Mouse (Mus musculus) midbrain, embryonic 10.5 days (tissue): Measurements from ENCODE around the gene Ciita. TPM values are rescaled to one million over a fixed set of nuclear protein-coding genes. Genes with fewer than 3 reads are reported as not detected.

Experiments used
- DNase-seq: peaks from one replicate; pipeline ENCODE4 v3.0.0-alpha.2; 2017; ENCODE audit warnings: low spot score
- H3K27ac ChIP-seq: fragments of 300-500 bp; sonication (generic); replicated peaks from 2 replicates; pipeline ENCODE4 v1.5.1; 2016; ENCODE audit warnings: mild to moderate bottlenecking
- H3K27me3 ChIP-seq: fragments of 300-500 bp; sonication (generic); 2 replicates; pipeline ENCODE4 v1.6.1; 2016; ENCODE audit warnings: low read depth, mild to moderate bottlenecking; ENCODE audit not compliant: poor library complexity, severe bottlenecking
- H3K36me3 ChIP-seq: fragments of 300-500 bp; sonication (generic); 2 replicates; pipeline ENCODE4 v1.6.1; 2016; ENCODE audit warnings: mild to moderate bottlenecking, moderate library complexity
- H3K4me1 ChIP-seq: fragments of 300-500 bp; sonication (generic); 2 replicates; pipeline ENCODE4 v1.6.1; 2016
- H3K4me3 ChIP-seq: fragments of 300-500 bp; sonication (generic); 2 replicates; pipeline ENCODE4 v1.5.1; 2016; ENCODE audit warnings: mild to moderate bottlenecking, moderate library complexity
- H3K9me3 ChIP-seq: fragments of 300-500 bp; sonication (generic); replicated peaks from 2 replicates; pipeline ENCODE4 v1.6.1; 2016; ENCODE audit warnings: mild to moderate bottlenecking
- WGBS: fragments of 180-500 bp; shearing (Covaris S2); methylation state at CpG from one replicate; pipeline ENCODE4 v1.1.7; 2016; 5-methylcytosine and 5-hydroxymethylcytosine counted together
- polyA plus RNA-seq: library from polyadenylated mRNA; unstranded; fragments of >200 nt; fragmentation: Nextera tagmentation; extraction: Ambion mirVana; gene quantifications from 2 replicates; pipeline ENCODE4 v1.2.1, GENCODE M21; 2016

Gene Ciita
- polyA plus RNA-seq, 1 experiment from 2014 or later: 0.16 TPM

- 83% methylated on average over 6 of the region's 6 CpGs for WGBS
- Histone ChIP-seq H3K27ac (no peak overlapping the region), H3K4me1 (no peaks in the 10 kb centered on the region), H3K4me3 (no peak overlapping the region), H3K36me3 (peaks cover 21% of the 10 kb centered on the region), H3K9me3 (no peaks in the 10 kb centered on the region), H3K27me3 (no peaks in the 10 kb centered on the region)
- DNase-seq: no peak
These were observed 47.3 kb downstream of the Ciita start for GRCm38 (mm10) chr16:10527046-10527644.

- Histone ChIP-seq H3K27ac (no peak overlapping the region), H3K27me3 (no peaks in the 10 kb centered on the region)
- 81% methylated on average over 3 of the region's 3 CpGs for WGBS
These were observed 48.5 kb downstream of the Ciita start for GRCm38 (mm10) chr16:10528382-10528781.

DNA sequence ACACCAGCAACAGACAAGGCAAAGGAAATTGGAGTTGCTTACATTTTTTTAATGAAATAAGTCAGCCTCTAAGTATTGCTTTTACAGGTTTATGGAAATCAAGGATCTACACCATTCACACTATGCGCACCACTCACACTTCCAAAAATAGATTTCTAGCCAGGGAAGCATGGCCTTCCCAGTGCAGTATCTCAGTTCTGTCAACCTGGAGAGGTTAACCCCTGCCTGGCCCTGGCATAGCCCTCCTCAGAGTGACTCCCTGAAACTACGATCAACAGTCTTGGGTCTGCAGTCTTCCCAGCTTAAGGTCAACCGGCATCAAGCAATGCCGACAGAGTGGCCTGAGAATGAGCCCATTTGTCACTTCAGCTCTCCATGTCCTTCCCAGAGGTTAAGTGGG is 50.3 kb downstream of the Ciita start:
- Histone ChIP-seq H3K9me3 (no peaks in the 10 kb centered on the region), H3K4me3 (no peak overlapping the region), H3K4me1 (no peaks in the 10 kb centered on the region), H3K27me3 (no peaks in the 10 kb centered on the region), H3K27ac (no peak overlapping the region), H3K36me3 (peaks cover 32% of the 10 kb centered on the region)
- no peak for DNase-seq
- 94% methylated on average over 4 of the region's 4 CpGs for WGBS

More at GRCm38 (mm10) chr16:10528382-10528781, 48.5 kb downstream of the Ciita start:
- Histone ChIP-seq H3K4me1 (no peaks in the 10 kb centered on the region), H3K4me3 (no peak overlapping the region), H3K36me3 (peaks cover 23% of the 10 kb centered on the region), H3K9me3 (no peaks in the 10 kb centered on the region)
- no peak for DNase-seq

DNA sequence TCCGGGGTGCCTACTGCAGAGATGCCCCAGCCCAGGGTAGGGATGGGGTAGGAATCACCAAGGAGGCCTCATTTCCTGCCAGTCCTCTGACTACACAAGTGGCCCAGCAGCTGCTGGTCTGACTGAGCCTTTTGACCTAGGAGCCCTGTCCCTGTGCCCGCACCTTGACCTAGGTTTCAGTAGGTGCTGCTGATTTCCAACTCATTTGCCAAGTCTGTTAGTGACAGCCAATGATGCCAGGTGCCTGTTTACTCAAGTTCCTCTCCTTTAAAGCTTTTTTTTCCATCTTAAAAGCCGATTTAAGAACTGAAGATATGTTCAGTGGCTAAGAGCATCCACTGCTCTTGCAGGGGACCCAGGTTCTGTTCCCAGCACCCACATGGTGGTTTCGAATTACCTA is 53.9 kb downstream of the Ciita start:
- 92% methylated on average over 4 of the region's 4 CpGs for WGBS

DNA sequence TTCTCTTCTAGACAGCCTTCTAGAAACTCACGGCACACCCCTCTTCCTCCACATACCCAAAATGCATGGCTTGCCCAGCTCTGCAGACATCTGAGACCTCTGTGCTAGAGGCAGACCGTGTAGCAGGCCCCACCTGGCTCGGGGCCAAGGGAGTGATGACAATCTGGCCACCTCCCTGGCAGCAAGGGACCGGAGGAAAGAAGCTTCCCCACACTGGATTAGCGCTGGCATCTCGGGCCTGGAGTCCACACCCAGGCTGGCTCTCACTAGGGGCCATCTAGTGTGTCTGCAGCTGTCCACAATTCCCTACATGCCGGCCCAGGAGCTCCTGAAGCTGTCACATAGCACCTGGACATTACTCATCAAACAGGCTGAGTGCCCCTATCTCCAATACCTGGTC is 54.7 kb downstream of the Ciita start:
- 87% methylated on average over 7 of the region's 7 CpGs for WGBS
- Histone ChIP-seq H3K27ac (no peak overlapping the region), H3K36me3 (peaks cover 41% of the 10 kb centered on the region), H3K4me1 (peaks cover 8% of the 10 kb centered on the region), H3K4me3 (no peak overlapping the region), H3K27me3 (no peaks in the 10 kb centered on the region), H3K9me3 (no peaks in the 10 kb centered on the region)
- DNase-seq: no peak

More for the DNA sequence above, 53.9 kb downstream of the Ciita start:
- Histone ChIP-seq H3K9me3 (no peaks in the 10 kb centered on the region), H3K27ac (no peak overlapping the region), H3K27me3 (no peaks in the 10 kb centered on the region), H3K4me1 (0 out of 2 replicates have a peak, but pooled peaks cover under 1% of the 10 kb centered on the region), H3K4me3 (no peak overlapping the region), H3K36me3 (peaks cover 41% of the 10 kb centered on the region)
- no peak for DNase-seq

DNA sequence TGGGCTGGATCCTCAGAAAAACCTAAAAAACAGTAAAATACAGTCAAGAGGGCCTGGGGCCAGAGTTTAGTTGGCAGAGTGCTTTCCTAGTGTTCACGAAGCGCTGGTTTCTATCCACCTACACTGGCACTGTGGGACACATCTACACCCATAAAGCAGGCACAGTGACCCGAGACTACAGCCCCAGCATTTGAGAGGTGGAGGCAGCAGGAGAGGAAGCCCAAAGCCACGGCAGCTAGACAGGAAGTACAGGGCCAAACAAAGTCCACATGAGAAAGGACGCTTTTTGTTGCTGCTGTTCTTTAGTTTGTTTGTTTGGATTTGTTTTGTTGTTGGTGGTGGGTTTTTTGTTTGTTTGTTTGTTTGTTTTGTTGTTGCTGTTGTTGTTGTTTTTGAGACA is 56.5 kb downstream of the Ciita start:
- Histone ChIP-seq H3K9me3 (no peaks in the 10 kb centered on the region), H3K27ac (no peak overlapping the region), H3K36me3 (peaks cover 27% of the 10 kb centered on the region), H3K4me1 (peaks cover 26% of the 10 kb centered on the region), H3K4me3 (no peak overlapping the region), H3K27me3 (no peaks in the 10 kb centered on the region)
- no peak for DNase-seq
- WGBS: 86% methylated on average over 5 of the region's 5 CpGs

- Histone ChIP-seq H3K36me3 (peaks cover 21% of the 10 kb centered on the region), H3K27me3 (no peaks in the 10 kb centered on the region), H3K9me3 (no peaks in the 10 kb centered on the region), H3K4me1 (peaks cover 32% of the 10 kb centered on the region), H3K27ac (no peak overlapping the region), H3K4me3 (no peak overlapping the region)
- no peak for DNase-seq
- WGBS: 79% methylated on average over 3 of the region's 3 CpGs
These were observed 57.1 kb downstream of the Ciita start for GRCm38 (mm10) chr16:10536961-10537360.

- Histone ChIP-seq H3K27me3 (no peaks in the 10 kb centered on the region), H3K4me1 (peaks cover 44% of the 10 kb centered on the region), H3K27ac (no peak overlapping the region), H3K36me3 (0 out of 2 replicates have a peak, but pooled peaks cover 4% of the 10 kb centered on the region), H3K4me3 (peak overlapping the region; percentile 81), H3K9me3 (no peaks in the 10 kb centered on the region)
- WGBS: 79% methylated on average over 16 of the region's 16 CpGs
- DNase-seq: no peak
These were observed 61.1 kb downstream of the Ciita start for GRCm38 (mm10) chr16:10540763-10541597.

GRCm38 (mm10) chr16:10541598-10541930 is 61.7 kb downstream of the Ciita start:
- peak overlapping the region; percentile 81 for H3K4me3 ChIP-seq
- H3K36me3 ChIP-seq: 0 out of 2 replicates have a peak, but pooled peaks cover 4% of the 10 kb centered on the region
- DNase-seq: peak; percentile 14
- H3K27ac ChIP-seq: peak overlapping the region; percentile 5; the same call in 1 of the 2 replicates
- 49% methylated on average over 7 of the region's 7 CpGs for WGBS
- H3K27me3 ChIP-seq: no peaks in the 10 kb centered on the region
- peaks cover 50% of the 10 kb centered on the region for H3K4me1 ChIP-seq
- H3K9me3 ChIP-seq: no peaks in the 10 kb centered on the region

DNA sequence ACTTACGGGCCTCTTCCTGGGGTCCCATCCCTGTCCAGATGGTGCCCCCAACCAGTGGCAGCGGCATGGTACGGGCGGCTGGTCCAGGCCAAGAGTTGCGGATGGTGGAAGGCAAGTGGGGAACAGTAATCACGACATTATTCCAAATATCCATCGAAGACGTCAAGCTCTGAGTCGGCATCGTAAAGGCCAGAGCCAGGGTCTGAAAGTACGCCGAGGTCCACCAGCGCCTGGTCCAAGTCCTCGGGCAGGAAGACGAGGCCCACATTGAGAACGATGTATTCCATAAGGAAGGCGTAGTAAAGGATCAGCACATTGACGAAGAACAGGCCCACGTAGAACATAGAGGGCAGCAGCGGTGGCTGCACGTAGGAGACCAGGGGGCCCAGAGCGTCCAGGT is 62.4 kb downstream of the Ciita start:
- H3K27ac ChIP-seq: peak overlapping the region; percentile 94
- 5% methylated on average over 22 of the region's 22 CpGs for WGBS
- 0 out of 2 replicates have a peak, but pooled peaks cover 4% of the 10 kb centered on the region for H3K36me3 ChIP-seq
- no peak for DNase-seq
- H3K4me1 ChIP-seq: peaks cover 55% of the 10 kb centered on the region
- H3K9me3 ChIP-seq: no peaks in the 10 kb centered on the region
- H3K27me3 ChIP-seq: no peaks in the 10 kb centered on the region
- H3K4me3 ChIP-seq: peak overlapping the region; percentile 81

DNA sequence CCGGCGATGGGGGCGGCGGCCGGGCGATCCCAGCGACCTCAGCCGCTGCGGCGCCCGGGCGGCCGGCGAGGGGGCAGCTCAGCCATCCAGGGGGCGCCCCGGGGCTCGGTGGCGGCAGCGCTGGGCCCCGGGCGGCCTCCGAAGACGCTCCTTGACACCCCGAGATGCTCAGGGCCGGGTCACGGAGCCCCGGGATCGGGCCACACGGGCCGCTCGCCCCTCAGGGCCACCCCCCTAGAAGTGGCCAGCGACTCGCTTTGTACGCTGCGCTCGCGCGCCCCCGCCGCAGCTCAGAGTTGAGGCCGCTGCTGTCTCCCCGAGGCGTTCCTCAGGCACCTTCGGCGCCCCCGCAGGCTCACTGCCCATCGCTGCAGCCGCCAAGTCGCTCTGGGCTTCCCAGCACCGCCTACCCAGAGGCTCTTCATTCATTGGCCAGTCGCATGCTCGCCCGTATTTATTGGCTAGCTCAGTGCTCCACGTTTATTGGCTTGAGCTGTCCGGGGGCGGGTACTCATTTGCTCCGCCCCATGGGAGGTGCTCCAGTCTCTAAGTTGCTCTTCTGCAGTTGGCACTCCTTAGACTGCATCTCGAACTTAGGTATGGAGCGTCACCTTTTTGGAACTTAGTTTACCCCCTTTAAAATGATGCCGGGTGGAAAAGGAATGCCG is 63.0 kb downstream of the Ciita start, which contains the start of gene Dexi:
TSS of gene Dexi (minus strand) at position 357 of the 668 bp plus-strand sequence.
- WGBS: under 1% methylated on average over 60 of the region's 61 CpGs
- DNase-seq: peak; percentile 93
- Histone ChIP-seq H3K9me3 (no peaks in the 10 kb centered on the region), H3K4me3 (peak within 1 kb of the TSS; percentile 81), H3K36me3 (no peaks in the 10 kb centered on the region), H3K27ac (peak within 1 kb of the TSS; percentile 94), H3K27me3 (no peaks in the 10 kb centered on the region), H3K4me1 (peaks cover 55% of the 10 kb centered on the region)

GRCm38 (mm10) chr16:10544995-10545622 is 65.2 kb downstream of the Ciita start, which contains the start of gene Clec16a:
Gene Clec16a (plus strand): TSS chr16:10545339.
- Histone ChIP-seq H3K4me3 (peak within 1 kb of the TSS; percentile 89), H3K27me3 (no peaks in the 10 kb centered on the region), H3K27ac (peak within 1 kb of the TSS; percentile 80), H3K4me1 (peaks cover 41% of the 10 kb centered on the region), H3K9me3 (no peaks in the 10 kb centered on the region), H3K36me3 (no peaks in the 10 kb centered on the region)
- WGBS: under 1% methylated on average over 58 of the region's 58 CpGs
- peak; percentile 96 for DNase-seq
